Mouse (Mus musculus) hindbrain, embryonic 14.5 days (tissue): ENCODE data around the gene Sdk1. TPM values are rescaled to one million over a fixed set of nuclear protein-coding genes. Genes with fewer than 3 reads are reported as not detected.
"Not testable (repeated sequence)": the region's sequence is repeated elsewhere in the genome, so short reads cannot be mapped to it uniquely, and the experiment has no call there.

ENCODE experiments used
- ATAC-seq: fragments of 200-750 bp; cut with Nextera tagmentation; 2 replicates; pipeline ENCODE4 v1.8.0; 2017; ENCODE audit warnings: moderate number of reproducible peaks, mild to moderate bottlenecking, moderate TSS enrichment, moderate library complexity; ENCODE audit not compliant: low FRiP score
- DNase-seq: peaks from one replicate; pipeline ENCODE4 v3.0.0-alpha.2; 2015; ENCODE audit warnings: low spot score
- H3K27ac ChIP-seq: fragments of 300-500 bp; sonication (generic); 2 replicates; pipeline ENCODE4 v1.5.1; 2014; ENCODE audit warnings: mild to moderate bottlenecking, moderate library complexity
- H3K27me3 ChIP-seq: fragments of 300-500 bp; sonication (generic); 2 replicates; pipeline ENCODE4 v1.6.1; 2014; ENCODE audit warnings: mild to moderate bottlenecking, low read length, mixed read lengths; ENCODE audit not compliant: control insufficient read depth, insufficient read depth
- H3K36me3 ChIP-seq: fragments of 300-500 bp; sonication (generic); replicated peaks from 2 replicates; pipeline ENCODE4 v1.6.1; 2014; ENCODE audit not compliant: control insufficient read depth, insufficient read depth
- H3K4me1 ChIP-seq: fragments of 300-500 bp; sonication (generic); replicated peaks from 2 replicates; pipeline ENCODE4 v1.6.1; 2014; ENCODE audit warnings: antibody characterized with exemption, low read length, mixed read lengths; ENCODE audit not compliant: control insufficient read depth, insufficient read depth
- H3K4me2 ChIP-seq: fragments of 300-500 bp; sonication (generic); replicated peaks from 2 replicates; pipeline ENCODE4 v1.6.1; 2014; ENCODE audit warnings: mild to moderate bottlenecking, moderate library complexity
- H3K4me3 ChIP-seq: fragments of 300-500 bp; sonication (generic); replicated peaks from 2 replicates; pipeline ENCODE4 v1.5.1; 2014; ENCODE audit warnings: mild to moderate bottlenecking, low read length
- H3K9ac ChIP-seq: fragments of 300-500 bp; sonication (generic); 2 replicates; pipeline ENCODE4 v1.6.1; 2014
- H3K9me3 ChIP-seq: fragments of 300-500 bp; sonication (generic); 2 replicates; pipeline ENCODE4 v1.6.1; 2016; ENCODE audit warnings: low read length; ENCODE audit not compliant: control insufficient read depth
- WGBS: fragments of 180-500 bp; shearing (Covaris S2); extraction: QIAGEN DNeasy Blood & Tissue Kit; methylation state at CpG from one replicate; pipeline ENCODE4 v1.1.7; 2014; 5-methylcytosine and 5-hydroxymethylcytosine counted together
- polyA plus RNA-seq: library from polyadenylated mRNA; unstranded; fragments of >200 nt; fragmentation: Nextera tagmentation; extraction: Ambion mirVana; gene quantifications from 2 replicates; pipeline ENCODE4 v1.2.1, GENCODE M21; 2014

The Sdk1 gene
- polyA plus RNA-seq, 1 experiment from 2014 or later, result 2.5 TPM

DNA sequence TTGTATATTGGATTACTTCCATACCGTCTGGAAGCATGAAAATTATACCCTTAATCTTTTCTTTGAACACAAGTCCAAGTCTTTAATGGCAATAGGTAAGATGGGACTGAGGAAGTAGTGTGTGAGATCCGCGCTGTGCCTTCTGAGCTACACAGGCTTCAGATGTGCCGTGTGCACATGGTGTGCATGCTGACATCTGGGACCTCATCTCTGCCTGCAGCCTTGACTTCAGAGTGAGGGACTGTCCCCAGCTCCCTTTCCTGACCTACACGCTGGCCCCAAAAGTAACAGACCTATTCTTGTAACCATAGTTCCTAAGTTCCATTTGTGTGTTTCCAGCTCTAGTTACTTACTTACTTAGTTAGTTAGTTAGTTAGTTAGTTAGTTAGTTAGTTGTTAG lies 390.4 kb downstream of the Sdk1 start:
- DNase-seq, result no peak
- H3K4me1 ChIP-seq, result no peaks in the 10 kb centered on the region
- no peaks in the 10 kb centered on the region for H3K9me3 ChIP-seq
- 95% methylated on average over 5 of the region's 5 CpGs for WGBS
- no peaks in the 10 kb centered on the region for H3K27me3 ChIP-seq
- no peak overlapping the region for H3K27ac ChIP-seq
- no peak overlapping the region for H3K4me2 ChIP-seq
- no peak for ATAC-seq
- no peak overlapping the region for H3K9ac ChIP-seq
- no peak overlapping the region for H3K4me3 ChIP-seq
- H3K36me3 ChIP-seq, result no peaks in the 10 kb centered on the region

DNA sequence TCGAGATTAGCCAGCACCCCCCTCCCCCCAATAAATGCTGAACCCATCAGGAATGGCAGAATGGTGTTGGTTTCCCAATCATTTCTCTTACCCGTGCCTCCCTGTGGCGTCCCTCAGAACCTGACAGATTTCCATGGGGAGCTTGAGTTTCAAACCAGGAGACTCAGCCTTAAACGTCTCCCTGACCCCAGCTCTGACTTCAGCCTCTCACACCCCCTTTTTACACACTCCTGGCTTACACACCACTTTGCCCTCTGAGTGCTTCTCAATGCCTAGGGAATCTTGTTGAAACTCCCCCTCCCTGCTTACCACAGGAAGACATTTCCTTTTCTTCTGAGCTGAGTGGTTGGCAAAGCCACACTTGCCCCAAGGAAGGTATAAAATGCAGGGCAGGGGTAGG lies 392.0 kb downstream of the Sdk1 start:
- WGBS, result 76% methylated on average over 4 of the region's 4 CpGs
- H3K4me3 ChIP-seq, result no peak overlapping the region
- DNase-seq, result no peak
- H3K27me3 ChIP-seq, result no peaks in the 10 kb centered on the region
- no peak overlapping the region for H3K9ac ChIP-seq
- no peaks in the 10 kb centered on the region for H3K9me3 ChIP-seq
- H3K4me2 ChIP-seq, result no peak overlapping the region
- H3K36me3 ChIP-seq, result no peaks in the 10 kb centered on the region
- no peaks in the 10 kb centered on the region for H3K4me1 ChIP-seq
- no peak overlapping the region for H3K27ac ChIP-seq
- ATAC-seq, result no peak

DNA sequence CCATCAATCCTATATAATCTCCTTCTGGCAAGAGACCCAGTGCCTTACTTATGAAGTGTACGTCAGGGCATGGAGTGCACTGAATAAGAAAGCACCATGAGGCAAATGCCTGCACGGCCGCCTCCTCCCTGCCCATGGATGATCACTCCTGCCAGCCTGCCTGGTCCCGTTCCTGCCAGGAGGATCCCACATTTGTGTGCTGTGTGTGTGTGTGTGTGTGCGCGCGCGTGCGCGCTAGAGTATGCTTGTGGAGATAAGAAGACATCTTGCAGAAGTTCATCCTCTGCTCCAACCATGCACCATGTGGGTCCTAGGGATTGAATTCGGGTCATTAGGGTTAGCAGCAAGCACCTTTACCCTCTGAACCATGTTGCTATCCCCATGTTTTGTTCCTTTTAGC lies 395.1 kb downstream of the Sdk1 start:
- Histone ChIP-seq H3K9ac (no peak overlapping the region), H3K27ac (no peak overlapping the region), H3K36me3 (no peaks in the 10 kb centered on the region), H3K9me3 (no peaks in the 10 kb centered on the region), H3K4me1 (no peaks in the 10 kb centered on the region), H3K4me3 (no peak overlapping the region), H3K4me2 (no peak overlapping the region), H3K27me3 (no peaks in the 10 kb centered on the region)
- WGBS, result 91% methylated on average over 11 of the region's 11 CpGs
- DNase-seq (no peak), ATAC-seq (no peak)

DNA sequence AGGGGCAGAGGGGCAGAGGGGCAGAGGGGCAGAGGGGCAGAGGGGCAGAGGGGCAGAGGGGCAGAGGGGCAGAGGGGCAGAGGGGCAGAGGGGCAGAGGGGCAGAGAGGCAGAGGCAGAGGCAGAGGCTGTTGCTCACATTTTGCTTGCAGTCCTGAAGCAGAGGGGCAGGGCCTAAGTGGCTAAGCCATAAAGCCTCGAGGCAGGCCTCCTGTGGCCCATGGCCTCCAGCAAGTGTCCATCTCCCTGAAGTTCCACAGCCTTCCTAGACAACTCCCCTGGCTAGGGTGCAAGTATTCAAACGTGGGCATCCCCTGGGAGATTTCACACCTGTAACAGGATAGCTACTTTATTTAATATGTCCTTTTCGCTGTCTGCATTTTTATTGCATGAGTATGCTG lies 395.8 kb downstream of the Sdk1 start:
- H3K27ac ChIP-seq, H3K4me3 ChIP-seq, ATAC-seq, DNase-seq, H3K9ac ChIP-seq, H3K36me3 ChIP-seq, H3K4me1 ChIP-seq, H3K27me3 ChIP-seq, H3K4me2 ChIP-seq, H3K9me3 ChIP-seq: not testable (repeated sequence)
- WGBS, result 78% methylated on average over 3 of the region's 3 CpGs

DNA sequence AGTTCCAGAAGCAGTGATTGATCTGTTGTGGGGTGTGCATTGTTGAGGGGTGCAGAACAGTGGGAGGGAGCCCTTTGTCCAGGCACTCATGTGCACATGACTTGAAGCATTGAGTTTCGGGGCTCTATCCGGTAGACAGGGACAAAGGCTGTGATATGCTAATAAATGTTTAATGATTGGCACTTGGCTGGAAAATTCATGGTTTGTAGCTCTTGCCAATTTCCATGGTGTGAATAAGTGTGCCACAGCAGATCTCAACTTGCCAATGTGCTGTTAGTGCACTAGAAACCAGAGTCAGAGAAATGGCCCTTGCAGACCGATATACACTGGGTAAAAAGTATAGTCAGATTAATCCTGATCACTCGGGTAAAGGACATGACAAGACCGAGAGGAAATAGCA lies 404.4 kb downstream of the Sdk1 start:
- Histone ChIP-seq H3K9ac (no peak overlapping the region), H3K27ac (no peak overlapping the region), H3K4me1 (no peaks in the 10 kb centered on the region), H3K4me3 (no peak overlapping the region), H3K4me2 (no peak overlapping the region), H3K36me3 (no peaks in the 10 kb centered on the region), H3K9me3 (no peaks in the 10 kb centered on the region), H3K27me3 (no peaks in the 10 kb centered on the region)
- no peak for ATAC-seq
- DNase-seq, result no peak
- 68% methylated on average over 5 of the region's 5 CpGs for WGBS

DNA sequence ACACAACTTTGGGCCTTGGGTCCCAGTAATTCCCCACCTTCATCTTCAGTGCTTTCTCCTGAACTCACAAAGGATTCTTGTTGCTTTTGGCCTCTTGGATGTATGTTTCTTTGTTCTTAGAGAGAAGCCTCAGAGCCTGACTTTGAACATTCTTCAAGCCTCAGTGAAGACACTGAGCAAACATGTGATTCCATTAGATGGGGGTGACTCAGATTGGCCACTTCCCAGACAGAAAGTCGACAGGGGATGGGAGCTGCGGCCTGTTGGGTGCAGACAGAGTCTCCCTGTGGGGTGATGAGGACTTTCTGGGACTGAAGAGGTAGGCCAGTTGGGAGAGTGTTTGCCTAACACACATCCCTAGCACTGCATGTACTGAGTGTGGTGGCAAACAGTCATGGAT lies 405.3 kb downstream of the Sdk1 start:
- Histone ChIP-seq H3K4me3 (no peak overlapping the region), H3K4me1 (no peaks in the 10 kb centered on the region), H3K9ac (no peak overlapping the region), H3K9me3 (no peaks in the 10 kb centered on the region), H3K27ac (no peak overlapping the region), H3K4me2 (no peak overlapping the region), H3K36me3 (no peaks in the 10 kb centered on the region), H3K27me3 (no peaks in the 10 kb centered on the region)
- no peak for DNase-seq
- WGBS, result 77% methylated on average over 2 of the region's 2 CpGs
- no peak for ATAC-seq

DNA sequence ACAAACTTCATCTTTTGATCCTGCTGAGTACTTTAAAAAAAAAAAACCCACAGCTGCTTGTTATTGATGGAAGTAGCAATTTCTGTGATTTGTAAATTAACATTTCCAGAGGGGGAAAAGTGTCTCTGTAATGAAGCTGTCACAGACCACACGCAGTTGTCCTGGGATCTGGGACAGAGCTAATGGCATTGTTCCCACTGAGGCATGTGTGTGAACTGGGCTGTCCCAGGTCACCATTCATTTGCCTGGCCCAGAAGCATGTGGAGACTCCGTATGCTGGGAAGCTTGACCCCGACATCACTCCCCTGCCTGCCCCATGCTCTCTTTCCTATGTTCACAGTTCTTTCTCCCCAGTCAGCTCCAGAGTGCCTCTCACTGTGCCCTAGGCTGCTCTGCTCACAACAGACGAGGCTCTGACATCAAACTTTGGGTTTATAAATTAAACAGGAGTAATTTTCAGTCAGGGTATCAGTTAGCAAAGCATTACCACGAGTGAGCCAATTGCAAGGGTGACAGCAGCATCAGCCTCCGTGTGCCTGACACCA lies 408.6 kb downstream of the Sdk1 start:
- no peaks in the 10 kb centered on the region for H3K36me3 ChIP-seq
- no peak overlapping the region for H3K9ac ChIP-seq
- no peaks in the 10 kb centered on the region for H3K9me3 ChIP-seq
- DNase-seq (no peak), ATAC-seq (no peak)
- H3K4me2 ChIP-seq, result no peak overlapping the region
- H3K27me3 ChIP-seq, result no peaks in the 10 kb centered on the region
- 44% methylated on average over 6 of the region's 6 CpGs for WGBS
- no peak overlapping the region for H3K27ac ChIP-seq
- H3K4me1 ChIP-seq, result no peaks in the 10 kb centered on the region
- no peak overlapping the region for H3K4me3 ChIP-seq

DNA sequence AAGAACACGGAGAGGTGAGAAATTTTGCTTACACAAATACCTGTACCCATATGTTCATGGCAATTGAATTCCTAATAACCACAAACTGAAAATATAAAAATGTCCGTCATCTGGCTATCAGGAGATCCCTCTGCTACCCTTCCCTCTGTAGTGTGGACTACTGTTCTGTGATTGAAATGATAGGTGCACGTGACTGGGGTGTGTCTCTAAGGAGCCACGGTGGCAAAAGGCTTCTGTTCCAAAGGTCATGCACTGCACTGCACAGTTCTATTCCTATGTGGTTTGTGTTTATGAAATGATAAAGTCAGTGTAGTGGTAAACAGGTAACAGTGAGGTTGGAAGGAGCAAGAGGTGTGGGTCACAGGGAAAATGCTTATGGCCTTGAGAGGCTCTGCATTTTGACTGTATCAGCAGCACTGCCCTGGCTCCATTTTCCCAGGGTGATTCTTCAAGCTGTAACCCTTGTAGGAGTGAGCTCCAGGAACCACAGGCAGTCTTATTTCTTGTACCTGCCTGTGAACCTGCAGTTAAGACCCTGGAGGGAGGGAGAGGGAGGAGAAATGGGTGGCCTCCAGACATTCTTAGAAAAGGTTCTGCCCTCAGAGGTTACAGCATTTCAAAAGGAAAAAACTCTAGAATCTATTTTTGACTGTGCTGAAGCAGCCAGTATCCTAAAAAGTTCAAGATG lies 410.5 kb downstream of the Sdk1 start:
- Histone ChIP-seq H3K36me3 (no peaks in the 10 kb centered on the region), H3K4me3 (no peak overlapping the region), H3K4me1 (no peaks in the 10 kb centered on the region), H3K9me3 (no peaks in the 10 kb centered on the region), H3K4me2 (no peak overlapping the region), H3K27ac (no peak overlapping the region), H3K27me3 (no peaks in the 10 kb centered on the region), H3K9ac (no peak overlapping the region)
- WGBS, result 87% methylated on average over 4 of the region's 4 CpGs
- ATAC-seq (no peak), DNase-seq (no peak)

DNA sequence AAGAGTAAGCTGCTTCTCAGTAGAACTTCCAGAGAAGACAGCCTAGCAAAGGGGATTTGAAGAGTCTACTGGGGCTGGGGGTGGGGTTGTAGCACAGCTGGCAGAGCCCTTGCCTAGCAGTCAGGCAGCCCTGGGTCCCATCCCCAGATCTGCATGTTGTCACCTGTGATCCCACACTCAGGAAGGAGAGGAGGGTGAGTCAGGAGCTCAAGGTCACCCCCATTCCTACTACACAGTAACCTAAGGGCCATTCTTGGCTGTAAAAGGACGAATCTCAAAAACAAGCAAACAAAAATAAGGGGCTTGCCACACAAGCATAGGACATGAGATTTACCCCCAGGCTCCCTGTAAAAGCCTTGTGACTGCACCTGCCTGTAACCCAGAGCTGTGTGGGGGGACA lies 435.1 kb downstream of the Sdk1 start:
- H3K36me3 ChIP-seq, result no peaks in the 10 kb centered on the region
- H3K4me3 ChIP-seq, result no peak overlapping the region
- 75% methylated on average over 1 of the region's 1 CpGs for WGBS
- no peaks in the 10 kb centered on the region for H3K27me3 ChIP-seq
- 0 out of 2 replicates have a peak, but pooled peaks cover 8% of the 10 kb centered on the region for H3K9me3 ChIP-seq
- no peak overlapping the region for H3K4me2 ChIP-seq
- H3K4me1 ChIP-seq, result no peaks in the 10 kb centered on the region
- H3K27ac ChIP-seq, result no peak overlapping the region
- DNase-seq (no peak), ATAC-seq (no peak)
- no peak overlapping the region for H3K9ac ChIP-seq

DNA sequence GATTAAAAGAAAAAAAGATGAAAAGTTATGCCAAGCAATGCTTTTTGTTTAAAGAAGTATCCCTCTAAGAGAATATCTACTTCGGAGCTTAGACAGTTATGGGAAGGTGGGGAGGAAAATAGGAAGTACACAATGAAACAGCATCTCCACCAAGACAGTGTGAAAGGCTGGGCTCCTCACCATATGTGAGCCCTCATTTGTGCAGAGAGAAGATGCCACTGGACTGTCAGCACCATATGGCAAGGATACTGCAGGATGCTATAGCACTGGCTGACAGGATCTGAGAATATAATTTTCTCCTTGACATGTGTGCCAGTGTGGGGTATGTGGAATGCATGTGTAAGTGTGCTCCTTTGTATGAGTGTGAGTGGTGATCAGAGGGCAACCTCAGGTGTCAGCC lies 435.7 kb downstream of the Sdk1 start:
- no peak overlapping the region for H3K9ac ChIP-seq
- no peaks in the 10 kb centered on the region for H3K36me3 ChIP-seq
- H3K4me2 ChIP-seq, result no peak overlapping the region
- H3K9me3 ChIP-seq, result 0 out of 2 replicates have a peak, but pooled peaks cover 8% of the 10 kb centered on the region
- no peak overlapping the region for H3K27ac ChIP-seq
- 95% methylated on average over 1 of the region's 1 CpGs for WGBS
- H3K27me3 ChIP-seq, result no peaks in the 10 kb centered on the region
- H3K4me1 ChIP-seq, result no peaks in the 10 kb centered on the region
- DNase-seq, result no peak
- H3K4me3 ChIP-seq, result no peak overlapping the region
- no peak for ATAC-seq
